Mouse (Mus musculus) left cerebral cortex, postnatal 25 days (tissue): Measurements from ENCODE around the gene Cry2. TPM values are rescaled to one million over a fixed set of nuclear protein-coding genes. Genes with fewer than 3 reads are reported as not detected.
A peak's percentile ranks its signal among the peaks of the same experiment; 100 is the strongest.

Experiments used
- DNase-seq, 2 experiments: peaks; one replicate each; pipeline ENCODE4 v3.0.0; 2022; ENCODE audit warnings: low spot score in 2 of 2, mixed read lengths in 1 of 2
- intact Hi-C: fragments of 180-260 bp; cut with DNase I; formaldehyde crosslinking; loops from one replicate; pipeline ENCODE4 v1.15.1; 2025
- total RNA-seq, 2 experiments: library from RNA; stranded (reverse); gene quantifications; 2 replicates each; pipeline ENCODE4 v1.2.3; 2021

The Cry2 gene
- total RNA-seq, 2 experiments from 2014 or later: 110 to 113 TPM

DNA sequence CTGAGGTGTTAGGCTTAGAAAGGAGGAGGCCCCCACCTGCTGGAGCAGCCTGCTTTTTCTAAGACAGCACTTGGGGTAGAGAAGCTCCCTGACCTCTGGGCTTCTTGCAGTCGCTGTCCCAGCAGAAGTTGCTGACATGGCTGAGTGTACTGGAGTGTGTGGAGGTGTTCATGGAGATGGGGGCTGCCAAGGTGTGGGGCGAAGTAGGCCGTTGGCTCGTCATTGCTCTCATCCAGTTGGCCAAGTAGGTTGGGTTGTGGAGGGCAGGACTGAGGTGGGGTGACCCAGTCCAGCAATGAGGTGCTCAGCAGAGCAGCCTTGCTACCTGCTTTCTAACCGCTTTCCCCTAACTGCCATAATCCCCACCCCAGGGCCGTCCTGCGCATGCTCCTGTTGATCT, 56.5 kb downstream of the Cry2 start:
- DNase-seq: no peak
- intact Hi-C loops: no loop called here

DNA sequence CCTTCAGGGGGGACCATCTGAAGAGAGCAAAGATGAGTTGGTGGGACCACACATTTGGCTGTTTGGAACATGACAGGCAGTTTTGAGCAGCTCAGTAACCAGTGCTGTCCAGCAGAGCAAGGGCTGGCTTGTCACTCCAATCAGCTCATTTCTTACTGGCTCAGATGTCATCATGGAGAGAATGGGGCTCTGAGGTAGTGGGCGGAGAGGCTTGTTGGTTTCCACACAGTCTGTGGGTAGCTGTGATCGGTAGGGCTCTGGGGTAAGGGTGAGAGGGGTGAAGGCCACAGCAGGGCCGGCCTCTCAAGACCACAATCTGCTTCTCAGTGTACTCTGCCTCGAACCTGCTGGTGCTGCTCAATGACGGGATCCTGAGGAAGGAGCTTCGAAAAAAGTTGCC, 57.5 kb downstream of the Cry2 start:
- intact Hi-C loops: no loop called here
- DNase-seq: no peak

DNA sequence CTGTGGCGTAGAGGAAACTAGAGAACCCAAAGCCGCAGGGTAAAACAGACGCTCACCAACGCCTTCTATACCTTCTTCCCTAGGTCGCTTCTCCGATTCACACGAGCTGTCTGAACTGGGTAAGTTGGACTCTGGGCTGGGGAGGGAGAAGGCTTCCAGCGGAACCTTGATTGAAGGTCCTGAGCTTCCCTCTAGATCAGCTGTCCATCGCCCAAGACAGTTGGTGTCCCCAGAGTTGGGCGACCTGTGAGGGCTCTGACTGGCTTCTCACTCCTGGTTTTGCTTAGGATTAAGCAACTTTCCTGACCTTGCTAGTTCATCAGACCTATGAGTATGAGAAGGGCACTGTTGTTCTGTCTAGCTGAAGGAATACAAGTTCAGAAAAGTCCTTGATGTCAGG, 58.1 kb downstream of the Cry2 start:
- intact Hi-C loops: no loop called here

DNA sequence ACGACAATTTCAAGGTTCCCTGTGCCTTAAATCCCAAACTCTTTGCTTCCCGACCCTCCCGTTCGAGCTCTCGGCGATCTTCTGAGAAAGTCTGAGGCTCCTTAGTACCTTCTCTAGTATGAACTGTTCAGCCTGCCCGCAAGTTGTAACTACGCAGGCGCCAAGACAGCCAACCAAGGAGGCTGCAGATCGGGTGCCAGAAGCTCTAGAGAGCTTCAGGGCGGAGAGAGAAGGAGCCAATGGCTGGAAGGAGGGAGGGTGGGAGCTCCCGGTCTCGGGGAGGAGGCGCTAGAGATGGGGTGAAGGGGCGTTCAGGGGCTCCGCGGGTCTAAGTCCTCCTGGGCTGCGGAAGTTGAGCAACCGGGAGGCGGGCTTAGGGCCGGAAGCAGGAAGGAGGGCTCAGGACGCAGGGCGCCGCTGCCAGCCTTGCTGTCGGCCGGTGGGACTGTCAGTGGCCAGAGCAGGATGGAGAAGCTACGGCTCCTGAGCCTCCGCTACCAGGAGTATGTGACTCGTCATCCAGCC, 58.7 kb downstream of the Cry2 start:
- DNase-seq: peak; percentile 91 to 99
- intact Hi-C loops: no loop called here

More for the DNA sequence above, 58.1 kb downstream of the Cry2 start:
- no peak for DNase-seq

DNA sequence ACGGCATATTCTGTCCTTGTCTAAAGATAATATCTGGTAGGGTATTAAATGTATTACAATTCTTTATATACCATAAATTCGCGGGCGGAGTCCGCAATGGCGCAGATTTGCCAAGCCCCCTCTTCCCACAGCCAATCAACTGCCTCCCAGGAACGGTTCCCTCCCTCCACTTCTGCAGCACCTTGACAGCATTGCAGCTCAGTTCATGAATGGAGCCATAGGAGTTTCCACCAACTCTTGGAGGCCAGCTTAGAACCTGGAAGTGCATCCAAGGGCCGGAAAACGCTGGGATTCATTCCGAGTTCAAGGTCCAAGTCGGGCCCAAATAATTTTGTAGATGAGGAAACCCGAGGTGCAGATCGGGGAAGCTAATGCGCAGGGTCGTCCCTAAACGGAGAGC, 59.3 kb downstream of the Cry2 start, which contains the start of the genes Pex16 and Large2:
Pex16 (plus strand) TSS at position 163 of the 400 bp plus-strand sequence.
Large2 (minus strand) TSS at position 356 of the 400 bp plus-strand sequence.
- peak; percentile 47 to 78 for DNase-seq
- intact Hi-C loops: no loop called here

DNA sequence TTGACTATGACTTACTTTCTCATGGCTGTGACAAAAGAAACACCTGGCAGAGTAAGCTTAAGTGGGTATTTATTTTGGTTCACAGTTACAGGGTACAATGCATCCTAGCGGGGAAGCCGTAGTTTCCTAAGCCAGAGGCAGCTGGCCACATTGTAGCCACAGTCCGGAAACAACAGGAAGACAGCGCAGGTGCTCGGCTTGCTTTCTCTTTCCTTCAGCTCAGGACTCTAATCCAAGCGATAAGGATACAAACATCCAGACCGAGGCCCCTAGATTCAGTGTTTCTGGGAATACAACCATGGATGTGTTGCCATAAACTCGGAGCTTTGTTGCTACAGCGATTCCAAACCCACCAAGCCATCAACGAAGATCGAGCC, 60.4 kb downstream of the Cry2 start:
- no peak for DNase-seq
- intact Hi-C loops: no loop called here

DNA sequence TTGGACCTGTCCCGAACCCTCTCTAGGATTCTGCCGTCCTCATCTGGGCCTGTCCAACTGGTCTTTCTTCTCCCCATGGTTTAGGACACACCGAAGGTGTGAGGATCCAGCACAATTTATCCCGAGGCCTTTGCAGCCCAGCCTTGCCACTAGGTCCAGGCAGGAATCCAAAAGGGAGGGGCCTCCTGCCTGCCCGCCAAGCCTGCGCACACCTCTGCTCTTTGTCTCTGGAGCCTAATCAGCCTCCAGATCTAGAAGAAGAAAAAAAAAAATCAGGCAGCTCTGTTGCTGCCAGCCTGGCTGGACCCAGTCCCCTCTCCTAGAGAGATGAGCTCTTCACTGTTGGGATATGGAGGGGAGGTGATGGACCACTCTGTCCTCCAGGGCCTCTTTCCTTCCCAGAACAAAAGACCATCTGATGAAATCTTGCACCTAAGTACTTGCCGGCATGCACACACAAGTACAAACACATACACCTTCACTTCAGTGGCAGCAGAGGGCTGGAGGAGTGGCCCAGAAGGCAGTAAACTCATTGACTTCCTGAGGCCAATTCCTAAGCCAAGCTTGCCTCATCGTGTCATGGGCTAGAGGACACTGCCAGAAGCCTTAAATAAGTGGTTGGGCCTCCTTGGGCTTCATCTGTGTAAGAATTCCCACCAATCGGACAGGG, 60.9 kb downstream of the Cry2 start:
- DNase-seq: no peak
- intact Hi-C loops: no loop called here

DNA sequence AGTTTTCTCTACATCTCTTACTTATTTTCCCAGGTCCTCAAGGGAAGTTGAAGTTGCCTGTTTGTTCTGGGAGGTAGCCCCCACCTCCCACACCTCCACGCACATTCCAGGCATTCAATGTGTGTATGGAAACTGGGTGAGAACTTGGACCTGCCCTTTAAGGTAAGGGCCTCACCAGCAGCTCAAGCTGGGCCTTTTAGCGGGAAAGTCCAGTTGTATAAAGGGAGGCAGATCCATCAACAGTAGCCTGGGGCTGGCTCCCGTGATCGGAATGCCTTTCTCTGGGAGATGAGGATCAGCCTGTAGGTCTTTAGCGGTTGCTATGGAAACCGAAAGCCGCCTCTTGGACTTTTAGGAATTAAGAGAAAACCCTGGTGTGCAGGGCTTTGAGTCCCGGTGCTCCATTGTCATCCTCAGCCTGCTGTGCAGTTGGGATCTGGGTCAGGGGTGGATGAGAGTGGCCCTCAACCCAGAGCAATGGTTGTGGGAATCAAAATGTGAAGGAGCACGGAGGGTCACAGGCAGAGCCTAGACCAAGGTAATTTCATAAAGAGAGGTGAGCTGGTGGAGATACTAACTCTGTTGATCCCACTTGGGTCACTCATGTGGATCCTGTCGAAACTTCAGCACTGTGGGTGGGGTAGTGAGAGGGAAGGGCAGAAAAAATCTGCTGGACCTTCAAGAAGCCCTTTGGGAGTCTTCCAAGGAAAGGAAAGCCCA, 61.7 kb downstream of the Cry2 start:
- DNase-seq: no peak
- intact Hi-C loops: no loop called here

DNA sequence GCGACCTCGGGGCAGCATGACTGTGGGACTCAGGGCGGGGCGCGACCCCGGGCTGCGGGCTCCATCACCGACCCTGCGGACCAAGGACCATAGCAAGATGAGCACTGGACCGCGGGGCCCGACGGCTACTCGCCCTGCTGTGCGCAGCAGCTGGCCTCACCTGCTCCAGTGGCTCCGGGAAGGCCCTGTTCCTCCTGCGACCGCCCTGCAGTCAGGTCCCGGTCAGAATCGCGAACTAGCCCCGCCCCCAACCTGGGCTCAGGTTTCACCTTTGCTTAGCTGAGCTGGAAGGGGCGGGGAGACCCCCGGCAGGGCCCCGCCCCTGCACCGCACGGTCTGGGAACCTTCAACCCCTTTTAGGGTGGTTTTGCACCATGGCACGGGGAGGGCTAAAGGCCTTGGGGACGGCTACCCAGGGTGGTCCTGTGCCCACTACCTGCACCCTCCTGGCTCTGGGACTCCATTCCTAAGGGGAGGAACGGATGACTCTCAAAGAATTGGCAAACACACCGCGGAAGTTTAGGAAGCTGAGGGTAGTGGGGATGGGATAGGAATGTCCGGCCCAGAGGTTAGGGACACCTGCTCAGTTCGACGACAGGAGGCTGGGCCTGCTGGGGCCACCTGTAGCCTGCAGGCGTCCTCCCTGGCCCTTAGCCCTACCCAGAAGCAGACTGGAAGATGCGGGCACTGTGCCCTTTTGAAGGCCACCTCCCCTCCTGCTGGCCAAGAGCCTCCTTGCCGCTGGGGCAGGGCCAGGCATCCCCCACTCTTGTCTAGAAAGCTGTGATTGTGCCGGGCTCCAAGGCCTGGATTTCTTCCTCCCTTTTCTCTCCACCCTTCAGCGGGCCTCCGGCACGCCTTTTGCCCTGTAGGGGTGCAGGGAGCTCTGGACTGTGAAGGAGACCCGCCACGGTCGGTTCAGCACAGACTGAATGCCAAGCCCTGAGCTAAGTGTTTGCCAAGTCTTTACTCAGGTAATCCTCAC, 62.7 kb downstream of the Cry2 start:
- no peak for DNase-seq
- intact Hi-C loops: no loop called here

DNA sequence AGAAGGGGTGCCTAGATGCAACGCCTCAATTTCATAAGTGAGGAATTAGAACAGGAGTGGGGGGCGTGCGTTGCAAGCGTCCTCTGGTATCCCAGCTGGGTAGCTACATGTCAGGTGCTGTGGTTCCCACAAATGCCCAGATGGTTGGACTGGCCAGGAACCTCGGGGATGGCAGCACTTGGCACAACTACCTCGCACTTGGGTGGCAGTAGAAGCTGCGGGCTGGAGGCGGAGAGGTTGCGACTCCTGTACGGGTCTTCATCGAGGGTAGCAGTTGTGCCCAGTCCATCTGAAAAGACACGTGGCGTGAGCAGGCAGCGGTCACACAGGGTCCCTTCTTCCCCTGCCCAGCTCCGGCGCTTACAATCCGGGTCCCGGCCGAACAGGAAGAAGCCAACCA, 63.5 kb downstream of the Cry2 start:
- intact Hi-C loops: no loop called here

DNA sequence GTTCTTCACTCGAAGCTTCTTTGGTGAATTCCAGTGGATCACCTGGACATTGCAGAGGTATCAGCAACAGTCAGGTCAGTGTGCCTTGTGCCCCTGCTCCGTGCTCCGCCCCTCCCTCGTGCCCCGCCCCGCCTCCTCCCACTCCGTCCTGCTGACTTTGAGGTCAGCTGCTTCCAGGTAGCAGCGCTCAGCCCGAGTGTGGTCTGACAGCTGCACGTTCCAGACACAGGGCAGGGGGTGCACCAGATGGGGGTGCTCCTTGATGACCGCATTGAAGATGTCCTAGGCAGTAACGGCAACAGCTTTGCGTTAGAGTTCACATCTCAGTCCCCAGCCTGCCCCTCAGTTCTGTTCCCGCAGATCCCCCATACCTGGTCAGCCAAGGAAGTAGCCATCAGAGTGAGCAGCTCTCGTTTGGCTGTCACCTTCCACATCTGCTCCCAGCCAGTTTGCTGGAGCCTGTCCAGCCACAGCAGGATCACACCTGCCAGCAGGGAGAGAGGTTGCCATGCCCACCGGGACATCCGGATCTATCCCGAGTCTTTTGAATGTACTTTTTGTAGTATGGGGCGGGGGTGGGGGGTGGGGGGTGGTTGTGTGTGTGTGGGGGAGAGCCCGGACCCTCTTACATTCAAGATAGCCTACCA, 66.3 kb downstream of the Cry2 start:
- intact Hi-C loops: no loop called here
- DNase-seq: no peak

More for the DNA sequence above, 63.5 kb downstream of the Cry2 start:
- no peak for DNase-seq

DNA sequence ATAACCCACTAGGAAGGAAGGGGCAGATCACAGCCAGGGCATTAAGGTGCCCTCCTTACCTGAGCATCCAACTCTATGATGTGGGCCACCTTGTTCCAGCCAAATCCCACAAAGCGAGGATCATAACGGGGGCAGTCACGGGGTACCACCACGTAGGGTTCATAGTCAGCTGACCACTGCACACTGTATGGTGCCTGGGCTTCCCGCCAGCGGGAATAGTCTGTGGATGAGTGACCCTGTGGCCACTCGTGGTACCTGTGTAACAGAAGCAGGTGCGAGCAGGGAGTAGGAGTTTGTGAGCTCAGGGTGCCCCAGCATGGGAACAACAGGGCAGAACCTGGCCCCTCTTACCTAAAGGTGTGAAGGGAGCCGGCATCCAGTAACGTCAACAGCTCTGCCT, 68.3 kb downstream of the Cry2 start:
- intact Hi-C loops: no loop called here
- DNase-seq: no peak

DNA sequence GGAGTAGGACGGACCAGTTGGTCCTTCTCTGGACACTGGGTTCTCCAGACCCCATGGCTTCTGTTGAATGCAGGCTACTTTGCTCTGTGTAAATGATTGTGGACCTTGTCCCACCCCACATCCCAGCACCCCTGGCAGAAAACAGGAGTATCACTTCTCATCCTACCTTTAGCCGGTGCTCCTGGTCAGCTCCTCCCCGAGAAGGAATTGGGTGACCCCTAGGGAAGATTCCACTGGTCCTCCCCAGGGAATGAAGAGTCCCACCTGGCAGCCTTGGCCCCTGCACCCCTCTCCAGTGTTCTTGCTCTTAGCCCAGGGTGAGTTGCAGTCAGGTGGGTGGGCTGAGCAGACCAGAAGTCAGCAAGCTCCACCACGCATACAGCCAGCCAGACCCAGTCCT, 69.8 kb downstream of the Cry2 start:
- DNase-seq: no peak
- intact Hi-C loops: no loop called here

DNA sequence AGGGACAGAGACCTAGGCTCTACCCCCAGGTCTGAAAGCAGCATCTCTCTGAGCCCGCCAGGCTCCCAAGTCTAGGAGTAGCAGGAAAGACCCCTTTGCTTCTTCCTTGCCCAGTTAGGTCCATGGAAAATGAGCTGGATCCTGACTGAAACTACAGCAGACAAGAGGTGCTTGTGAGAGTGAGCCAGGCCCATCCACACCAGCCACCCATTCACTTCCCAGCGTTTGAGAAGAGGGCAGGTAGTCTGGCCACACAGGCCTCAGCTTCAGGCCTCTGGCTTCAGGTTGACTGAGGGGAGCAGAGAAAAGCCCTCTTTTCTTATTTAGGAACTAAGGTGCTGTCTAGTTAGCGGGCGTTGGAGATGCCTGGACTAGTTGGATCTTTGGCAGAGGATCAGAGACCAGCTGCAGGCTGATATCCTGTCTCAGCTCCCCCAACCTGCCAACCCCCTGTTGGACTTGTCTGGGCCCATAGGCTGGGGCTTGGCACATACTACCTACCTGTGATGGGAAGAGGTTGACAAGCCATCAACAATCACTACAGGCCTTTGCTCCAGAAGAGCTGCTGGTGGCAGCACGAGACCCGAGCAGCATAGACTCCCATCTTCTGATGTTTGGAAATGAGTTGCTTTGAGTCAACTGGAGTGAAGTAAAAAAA, 71.1 kb downstream of the Cry2 start:
- no peak for DNase-seq
- intact Hi-C loops: no loop called here

DNA sequence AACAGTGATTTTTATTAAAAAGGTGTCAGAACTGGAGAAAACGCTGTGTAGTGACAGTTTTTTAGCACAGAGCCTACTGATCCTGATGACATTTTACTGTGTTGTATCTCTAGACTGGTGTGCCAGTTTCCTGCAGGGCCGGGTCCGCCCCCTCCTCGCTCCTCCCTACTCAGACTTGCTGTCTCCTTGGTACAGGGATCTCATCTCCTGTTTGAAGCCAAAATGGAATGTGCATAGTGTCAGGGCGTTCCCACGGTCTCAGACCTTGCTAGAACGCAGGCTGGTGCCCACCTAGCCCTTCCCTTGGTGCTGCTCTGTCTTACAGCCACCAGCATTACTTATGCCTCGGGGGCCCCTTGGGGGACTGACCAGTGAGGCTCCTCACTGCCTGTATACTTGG, 72.0 kb downstream of the Cry2 start:
- DNase-seq: no peak
- intact Hi-C loops: no loop called here

DNA sequence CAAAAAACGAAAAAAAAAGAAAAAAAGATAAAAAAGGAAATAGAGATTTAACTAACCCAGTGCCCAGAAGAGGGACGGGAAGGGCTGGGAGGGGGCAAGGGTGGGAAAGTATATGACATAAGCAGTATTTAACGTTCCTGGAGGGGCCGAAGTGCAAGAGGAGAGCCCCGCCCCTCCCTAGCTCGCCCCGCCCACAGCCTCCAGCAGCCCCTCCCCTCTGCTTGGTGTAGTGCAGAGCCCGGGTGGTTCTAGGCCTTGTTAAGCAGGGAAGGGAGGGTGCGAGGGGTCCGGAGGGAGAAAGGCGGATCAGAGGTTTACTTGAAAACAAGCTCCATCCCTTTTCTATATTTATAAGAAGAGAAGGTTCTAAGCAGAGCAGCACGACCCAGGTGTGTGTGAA, 73.0 kb downstream of the Cry2 start:
- intact Hi-C loops: no loop called here
- DNase-seq: no peak

DNA sequence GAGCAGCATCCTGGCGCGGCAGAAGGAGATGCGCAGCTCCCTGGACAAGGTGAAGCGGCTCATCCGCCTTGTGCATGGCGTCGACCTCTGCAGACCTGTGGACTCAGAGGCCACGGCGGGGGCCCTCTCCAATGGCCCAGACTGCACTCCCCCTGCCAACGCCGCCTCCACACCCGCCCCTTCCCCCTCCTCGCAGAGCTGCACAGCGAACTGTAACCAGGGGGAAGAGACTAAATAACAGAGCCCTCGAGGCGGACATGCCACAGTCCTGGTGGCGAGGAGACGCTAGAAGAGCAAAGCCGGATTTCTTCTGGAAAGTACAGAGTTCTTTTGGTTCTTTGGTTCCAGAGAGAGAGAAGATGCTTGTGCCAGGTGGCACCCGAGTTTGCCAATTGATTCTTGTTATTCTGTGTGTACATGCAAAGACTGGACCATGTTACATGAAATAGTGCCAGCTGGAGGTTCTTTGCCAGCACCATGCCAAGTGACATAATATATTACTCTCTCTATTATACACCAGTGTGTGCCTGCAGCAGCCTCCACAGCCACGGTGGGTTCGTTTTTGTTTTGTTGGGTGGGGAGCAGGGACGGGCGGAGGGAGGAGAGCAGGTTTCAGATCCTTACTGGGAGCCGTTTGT, 73.5 kb downstream of the Cry2 start:
- intact Hi-C loops: no loop called here
- no peak for DNase-seq

DNA sequence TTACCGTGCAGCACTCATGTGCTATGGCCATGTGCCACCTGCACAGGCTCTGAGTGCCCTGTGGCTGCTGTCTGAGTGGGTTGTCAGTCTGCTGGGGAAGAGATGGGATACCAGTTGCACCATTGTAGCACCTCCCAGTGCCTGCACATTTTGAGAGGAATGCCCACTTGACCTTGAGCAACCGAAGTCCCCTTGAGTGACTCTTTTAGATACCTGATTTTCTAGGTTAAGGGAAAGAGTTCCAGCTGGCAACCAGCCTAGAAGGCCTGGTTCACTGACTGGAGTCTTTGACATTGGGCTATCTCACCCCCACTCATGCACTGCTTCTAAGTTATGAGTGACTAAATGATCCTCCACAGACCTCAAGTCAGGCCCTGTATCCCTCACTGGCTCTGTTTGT, 74.5 kb downstream of the Cry2 start:
- intact Hi-C loops: no loop called here
- no peak for DNase-seq

DNA sequence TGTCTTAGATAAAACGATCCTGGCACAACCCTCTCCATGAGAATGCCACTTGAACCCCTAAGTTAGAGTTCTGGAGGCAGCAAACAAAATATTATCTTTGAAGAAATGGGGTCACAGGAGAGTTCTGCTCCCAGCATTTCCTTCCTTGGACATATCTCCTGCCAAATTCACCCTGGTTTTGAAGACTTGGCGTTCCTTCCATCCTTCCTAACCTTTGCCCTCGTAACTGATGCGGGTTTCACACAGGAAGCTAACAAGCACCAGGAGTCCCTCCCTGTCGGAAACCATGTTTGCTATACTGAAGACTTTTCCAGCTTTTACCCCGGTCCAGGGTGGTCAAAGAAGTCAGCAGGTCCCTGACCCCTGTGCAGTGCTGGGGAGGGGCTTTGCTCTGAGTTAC, 79.6 kb downstream of the Cry2 start:
- intact Hi-C loops: no loop called here
- DNase-seq: no peak
